Mouse (Mus musculus) erythroblast, embryonic 14.5 days (primary cell): ENCODE results near the gene Fam198b.

ENCODE experiments used
- GATA1 ChIP-seq: IDR thresholded peaks from 2 replicates; pipeline ENCODE4 v1.6.1; 2012; ENCODE audit warnings: low read length, inconsistent platforms, mixed read lengths
- TAL1 ChIP-seq: IDR thresholded peaks from 3 replicates; pipeline ENCODE4 v1.6.1; 2012; ENCODE audit warnings: low read length, inconsistent platforms, mixed read lengths

GRCm38 (mm10) chr3:79989250-79989649, 104.9 kb downstream of the Fam198b start:
- TF ChIP-seq TAL1: no peak
- no peak for TF ChIP-seq GATA1
